9 mouse cellular contexts compared by ENCODE assay signal in the genomic region with DNA sequence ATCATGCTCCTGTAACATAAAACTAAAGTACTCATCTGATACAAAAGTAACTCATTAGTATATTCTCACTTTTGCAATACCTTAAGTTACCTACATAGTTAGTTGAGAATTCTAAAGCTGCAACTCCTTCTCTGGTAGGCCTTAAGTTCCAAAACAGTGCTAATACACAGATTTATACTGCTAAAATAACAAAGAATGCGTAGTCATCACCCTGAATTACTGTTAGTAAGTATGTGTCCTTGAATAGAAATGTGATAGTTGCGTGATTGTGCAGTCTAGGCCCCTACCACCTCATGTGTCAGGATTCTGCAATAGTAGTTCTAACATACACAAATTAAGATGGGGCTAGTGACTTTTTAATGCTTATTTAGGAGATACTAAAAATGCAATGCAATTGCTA.
DNase-seq lines count a peak whose midpoint lies in the region; ATAC-seq lines count a peak whose summit lies in the region.
"Had no signal": no experiment of that assay in that cellular context is flagged by ENCODE, and none has a peak within 500 bp of the region (broad histone marks: within the 10 kb centered on the region; RNA-seq: fewer than 3 reads in every experiment).

No protein-coding gene starts in this region.

- 12% methylated on average over 2 of the region's 2 CpGs for WGBS in heart, embryonic 16.5 days
- WGBS in embryonic facial prominence, embryonic 11.5 days, result 59% methylated on average over 2 of the region's 2 CpGs
- WGBS in hindbrain, embryonic 16.5 days, result 49% methylated on average over 2 of the region's 2 CpGs
- 56% methylated on average over 2 of the region's 2 CpGs for WGBS in midbrain, embryonic 13.5 days

- H3K4me2 ChIP-seq in heart, embryonic 16.5 days (ENCODE audit: low read depth, low read length), result peak overlapping the region; percentile 74
- peak overlapping the region; percentile 52 for H3K4me2 ChIP-seq in embryonic facial prominence, embryonic 11.5 days (ENCODE audit: low read depth, low read length)
- H3K4me2 ChIP-seq in hindbrain, embryonic 16.5 days (ENCODE audit: low read length), result peak overlapping the region; percentile 48
- peak overlapping the region; percentile 96 for H3K4me2 ChIP-seq in midbrain, embryonic 13.5 days (replicated peaks)

- peak overlapping the region; percentile 55 for H3K27ac ChIP-seq in heart, embryonic 16.5 days (ENCODE audit: low read length)
- no peak overlapping the region for H3K27ac ChIP-seq in embryonic facial prominence, embryonic 11.5 days (replicated peaks; ENCODE audit: low read depth, low read length)
- H3K27ac ChIP-seq in hindbrain, embryonic 16.5 days (ENCODE audit: low read depth, low read length), result peak overlapping the region; percentile 63
- no peak overlapping the region for H3K27ac ChIP-seq in midbrain, embryonic 13.5 days

- peak overlapping the region; percentile 100 for H3K9ac ChIP-seq in heart, embryonic 16.5 days (ENCODE audit: low read length)
- no peak overlapping the region for H3K9ac ChIP-seq in embryonic facial prominence, embryonic 11.5 days (replicated peaks; ENCODE audit: low read length)
- H3K9ac ChIP-seq in hindbrain, embryonic 16.5 days (ENCODE audit: low read depth, low read length), result peak overlapping the region; percentile 54; the same call in 1 of the 2 replicates
- peak overlapping the region; percentile 61 for H3K9ac ChIP-seq in midbrain, embryonic 13.5 days (replicated peaks)

- H3K4me3 ChIP-seq in heart, embryonic 16.5 days (ENCODE audit: low read length), result peak overlapping the region; percentile 62
- peak overlapping the region; percentile 66 for H3K4me3 ChIP-seq in embryonic facial prominence, embryonic 11.5 days (ENCODE audit: low read depth, low read length)
- H3K4me3 ChIP-seq in hindbrain, embryonic 16.5 days (ENCODE audit: low read length), result peak overlapping the region; percentile 80
- peak overlapping the region; percentile 72 for H3K4me3 ChIP-seq in midbrain, embryonic 13.5 days (replicated peaks)

- H3K4me1 ChIP-seq in heart, embryonic 16.5 days (ENCODE audit: control insufficient read depth, insufficient read depth, low read length), result peaks cover 27% of the 10 kb centered on the region
- no peaks in the 10 kb centered on the region for H3K4me1 ChIP-seq in embryonic facial prominence, embryonic 11.5 days (ENCODE audit: control insufficient read depth, insufficient read depth, low read length)
- peaks cover 7% of the 10 kb centered on the region for H3K4me1 ChIP-seq in hindbrain, embryonic 16.5 days (ENCODE audit: control insufficient read depth, insufficient read depth, low read depth, low read length)
- peaks cover 27% of the 10 kb centered on the region for H3K4me1 ChIP-seq in midbrain, embryonic 13.5 days (replicated peaks)

- intact Hi-C loops in heart, postnatal 10 days (cut with DNase I), result loop anchor here (5.0 to 10.0 kb wide), 3 partner anchors 100 to 938 kb away; no protein-coding TSS in a partner anchor

- DNase-seq in heart, postnatal 10 days, result no peak
- no peak for DNase-seq in embryonic facial prominence, embryonic 11.5 days (ENCODE audit: low spot score)
- no peak for DNase-seq in right cerebral cortex, postnatal 36 days (ENCODE audit: low spot score in 2 of 2)
- DNase-seq in cerebellum, adult 11 months, result no peak
- DNase-seq in frontal cortex, postnatal 10 days (ENCODE audit: low spot score in 2 of 2), result no peak
- DNase-seq: left cerebral cortex, postnatal 4 days had no signal

- no peaks in the 10 kb centered on the region for H3K27me3 ChIP-seq in heart, embryonic 16.5 days (ENCODE audit: control insufficient read depth, insufficient read depth, low read length)
- no peaks in the 10 kb centered on the region for H3K27me3 ChIP-seq in embryonic facial prominence, embryonic 11.5 days (ENCODE audit: control insufficient read depth, insufficient read depth, low read length)
- H3K27me3 ChIP-seq in hindbrain, embryonic 16.5 days (replicated peaks; ENCODE audit: control insufficient read depth, insufficient read depth, low read length), result no peaks in the 10 kb centered on the region; the same call in 1 of the 2 replicates
- no peaks in the 10 kb centered on the region; the same call in 1 of the 2 replicates for H3K27me3 ChIP-seq in midbrain, embryonic 13.5 days

- H3K9me3 ChIP-seq in heart, embryonic 16.5 days (replicated peaks; ENCODE audit: control insufficient read depth, low read length), result no peaks in the 10 kb centered on the region
- H3K9me3 ChIP-seq in embryonic facial prominence, embryonic 11.5 days (replicated peaks; ENCODE audit: control insufficient read depth, low read length), result no peaks in the 10 kb centered on the region
- no peaks in the 10 kb centered on the region for H3K9me3 ChIP-seq in hindbrain, embryonic 16.5 days (ENCODE audit: control insufficient read depth, low read length)
- H3K9me3 ChIP-seq in midbrain, embryonic 13.5 days, result no peaks in the 10 kb centered on the region

- peaks cover 6% of the 10 kb centered on the region for H3K36me3 ChIP-seq in heart, embryonic 16.5 days (ENCODE audit: control insufficient read depth, insufficient read depth)
- peaks cover 3% of the 10 kb centered on the region for H3K36me3 ChIP-seq in embryonic facial prominence, embryonic 11.5 days (replicated peaks; ENCODE audit: control insufficient read depth, insufficient read depth, low read depth, low read length)
- H3K36me3 ChIP-seq in hindbrain, embryonic 16.5 days (ENCODE audit: control insufficient read depth, insufficient read depth, low read length), result no peaks in the 10 kb centered on the region; the same call in 1 of the 2 replicates
- peaks cover 8% of the 10 kb centered on the region for H3K36me3 ChIP-seq in midbrain, embryonic 13.5 days

- no peak for ATAC-seq in heart, embryonic 16.5 days (replicated peaks; ENCODE audit: extremely low read depth, insufficient read depth, low FRiP score)
- no peak for ATAC-seq in embryonic facial prominence, embryonic 11.5 days (replicated peaks; ENCODE audit: insufficient number of reproducible peaks, low FRiP score, low TSS enrichment, low read depth)
- no peak for ATAC-seq in hindbrain, embryonic 16.5 days
- no peak for ATAC-seq in midbrain, embryonic 13.5 days

Comparison
In these comparisons a context has a peak if more than half of its experiments do, and no peak if none do; other contexts are left out.
1. H3K27ac ChIP-seq: peak in heart, embryonic 16.5 days (single experiment) and hindbrain, embryonic 16.5 days (single experiment); none in embryonic facial prominence, embryonic 11.5 days (single experiment) and midbrain, embryonic 13.5 days (single experiment).
2. Peak in every context shown above with its lines, with median percentiles within 50 percentile points of each other: H3K4me2 ChIP-seq and H3K4me3 ChIP-seq.